Mouse (Mus musculus): Measurements from ENCODE around the gene Asphd2.
"Not testable (repeated sequence)": the region's sequence is repeated elsewhere in the genome, so short reads cannot be mapped to it uniquely, and the experiment has no call there.

Asphd2 gene

GRCm38 (mm10) chr5:112394779-112395443, at the start of gene Asphd2:
Gene Asphd2, minus strand, starts transcription at chr5:112394866.
- in situ Hi-C loops (cut with MboI; ENCODE audit: low sequenced_read_pairs) = no loop called here

GRCm38 (mm10) chr5:112438535-112438934, 43.9 kb upstream of the Asphd2 start:
- in situ Hi-C loops (cut with MboI; ENCODE audit: low sequenced_read_pairs) = no loop called here

DNA sequence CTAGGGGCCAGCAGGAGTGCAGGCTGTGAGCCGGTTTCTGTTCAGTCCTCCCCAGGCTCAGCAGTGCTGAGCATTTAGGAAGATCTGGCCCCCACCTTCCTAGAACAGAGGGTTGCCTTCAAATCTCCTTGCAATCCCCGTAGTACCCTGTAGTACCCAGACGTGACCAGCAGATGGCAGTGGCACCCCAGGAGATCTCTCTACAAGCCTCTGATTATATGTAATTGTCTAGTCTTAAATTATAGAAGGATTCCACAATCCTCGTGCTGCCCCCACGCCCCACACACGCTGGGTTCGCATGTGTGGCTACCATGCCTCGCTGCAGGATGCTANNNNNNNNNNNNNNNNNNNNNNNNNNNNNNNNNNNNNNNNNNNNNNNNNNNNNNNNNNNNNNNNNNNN, 38.3 kb upstream of the Asphd2 start:
- in situ Hi-C loops (cut with MboI; ENCODE audit: low sequenced_read_pairs) = no loop called here

GRCm38 (mm10) chr5:112432033-112432432, 37.4 kb upstream of the Asphd2 start:
- in situ Hi-C loops (cut with MboI; ENCODE audit: low sequenced_read_pairs) = no loop called here

DNA sequence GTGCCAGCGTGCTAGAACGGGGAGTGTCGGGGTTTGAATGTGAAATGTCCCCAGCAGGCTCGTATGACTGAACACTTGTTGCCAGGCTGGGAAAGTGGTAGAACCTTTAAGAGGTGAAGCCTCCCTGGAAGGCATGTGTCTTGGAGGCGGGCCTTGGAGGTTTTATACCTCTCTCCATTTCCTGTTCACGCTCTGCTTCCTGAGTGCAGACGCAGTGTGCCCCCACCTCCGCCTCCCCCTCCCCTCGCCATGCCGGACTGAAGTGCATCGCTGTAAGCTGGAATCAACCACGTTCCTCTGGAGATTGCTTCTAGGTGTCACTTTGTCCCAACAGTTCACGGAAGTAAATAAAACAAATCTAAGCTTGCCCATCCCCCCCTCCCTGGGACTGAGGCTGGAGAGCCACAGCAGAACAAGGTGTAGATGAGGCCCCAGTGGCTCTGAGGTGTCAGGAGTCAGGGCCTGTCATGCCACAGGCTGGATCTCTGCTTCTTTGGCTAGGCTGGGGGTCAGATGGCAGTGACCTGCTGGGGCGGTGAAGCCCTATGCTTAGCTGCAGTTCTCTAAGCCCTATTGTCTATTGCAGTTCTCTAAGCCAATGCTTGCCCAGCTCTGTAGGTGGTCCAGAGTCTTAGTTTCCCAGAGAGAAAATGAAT, 36.6 kb upstream of the Asphd2 start:
- in situ Hi-C loops (cut with MboI; ENCODE audit: low sequenced_read_pairs) = no loop called here

DNA sequence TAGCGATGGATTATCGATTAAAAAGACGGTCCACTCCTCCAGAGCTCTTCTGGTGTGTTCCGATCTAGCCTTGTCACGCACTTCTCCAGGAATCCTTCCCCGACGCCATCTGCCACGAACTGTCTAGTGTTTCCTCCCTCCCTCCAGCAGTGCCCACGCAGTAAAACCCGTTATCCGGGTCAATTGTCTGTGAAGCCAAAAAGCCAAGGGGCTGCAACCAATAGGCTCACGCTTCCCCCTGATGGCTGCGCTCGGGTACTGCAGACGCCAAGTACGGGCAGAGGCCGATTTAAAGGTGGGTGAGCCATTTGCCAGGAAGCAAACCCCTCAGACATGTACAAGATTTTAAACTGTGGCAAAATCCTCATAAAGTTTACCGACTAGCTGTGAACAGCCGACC, 34.3 kb upstream of the Asphd2 start:
- in situ Hi-C loops (cut with MboI; ENCODE audit: low sequenced_read_pairs) = loop anchor here (10.0 kb wide), 1 partner anchor 194 kb away; no protein-coding TSS in a partner anchor

GRCm38 (mm10) chr5:112427283-112427682, 32.6 kb upstream of the Asphd2 start:
- in situ Hi-C loops (cut with MboI; ENCODE audit: low sequenced_read_pairs) = loop anchor here (10.0 kb wide), 1 partner anchor 192 kb away; no protein-coding TSS in a partner anchor

- in situ Hi-C loops (cut with MboI; ENCODE audit: low sequenced_read_pairs) = loop anchor here (10.0 kb wide), 1 partner anchor 192 kb away; no protein-coding TSS in a partner anchor
Observed at GRCm38 (mm10) chr5:112426635-112427034, 32.0 kb upstream of the Asphd2 start.

DNA sequence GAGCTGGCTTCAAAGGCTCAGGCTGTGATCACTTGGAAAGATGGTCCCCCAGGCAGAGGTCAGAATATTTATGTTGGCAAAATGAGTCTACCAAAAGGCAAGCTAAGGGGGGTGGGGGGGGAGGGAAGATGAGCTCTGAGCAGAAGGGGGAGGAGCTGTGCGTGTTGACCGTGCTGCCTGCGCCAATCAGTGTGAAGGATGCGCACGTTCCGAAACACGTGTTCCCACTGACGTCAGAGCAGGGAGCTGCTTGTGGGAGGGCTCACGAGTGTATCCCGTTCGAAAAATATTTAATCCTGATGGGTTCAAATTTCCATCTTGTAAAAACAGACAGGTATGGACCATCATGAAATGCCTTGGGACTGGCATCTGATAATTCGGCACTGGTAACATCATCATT, 24.9 kb upstream of the Asphd2 start:
- in situ Hi-C loops (cut with MboI; ENCODE audit: low sequenced_read_pairs) = no loop called here

GRCm38 (mm10) chr5:112418023-112418422, 23.4 kb upstream of the Asphd2 start:
- in situ Hi-C loops (cut with MboI; ENCODE audit: low sequenced_read_pairs) = no loop called here

DNA sequence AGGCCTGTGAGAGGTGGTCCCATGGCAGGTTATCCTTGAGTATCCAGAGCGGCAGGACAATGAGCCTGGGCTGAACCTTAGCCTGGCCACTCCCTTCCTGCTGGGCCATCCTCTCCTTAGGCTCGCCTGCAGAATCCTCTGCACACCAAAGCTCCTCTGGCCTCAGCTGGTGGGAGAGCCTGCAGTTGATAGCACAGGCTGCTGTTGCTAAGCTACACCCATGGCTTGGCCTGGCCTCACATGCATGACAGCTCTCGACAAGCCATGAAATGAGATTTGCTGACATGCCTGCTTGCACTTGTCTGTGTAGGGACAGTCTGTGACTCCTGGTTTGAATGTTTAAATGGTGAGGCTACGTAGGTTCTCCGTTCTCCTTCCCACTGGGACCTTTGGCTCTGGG, 22.0 kb upstream of the Asphd2 start:
- in situ Hi-C loops (cut with MboI; ENCODE audit: low sequenced_read_pairs) = no loop called here

DNA sequence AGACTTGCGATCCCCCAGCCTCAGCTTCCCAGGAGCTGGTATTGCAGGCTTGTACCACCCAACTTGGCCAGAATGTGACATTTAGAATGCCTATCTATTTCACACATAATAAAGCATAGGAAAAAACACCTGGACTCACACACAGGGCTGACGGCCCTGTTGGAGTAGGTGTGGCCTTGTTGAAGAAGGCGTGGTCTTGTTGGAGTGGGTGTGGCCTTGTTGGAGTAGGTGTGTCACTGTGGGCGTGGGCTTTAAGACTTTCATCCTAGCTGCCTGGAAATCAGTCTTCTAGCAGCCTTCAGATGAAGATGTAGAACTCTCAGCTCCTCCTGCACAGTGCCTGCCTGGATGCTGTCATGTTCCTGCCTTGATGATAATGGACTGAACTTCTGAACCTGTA, 18.1 kb upstream of the Asphd2 start:
- in situ Hi-C loops (cut with MboI; ENCODE audit: low sequenced_read_pairs) = not testable (repeated sequence)

DNA sequence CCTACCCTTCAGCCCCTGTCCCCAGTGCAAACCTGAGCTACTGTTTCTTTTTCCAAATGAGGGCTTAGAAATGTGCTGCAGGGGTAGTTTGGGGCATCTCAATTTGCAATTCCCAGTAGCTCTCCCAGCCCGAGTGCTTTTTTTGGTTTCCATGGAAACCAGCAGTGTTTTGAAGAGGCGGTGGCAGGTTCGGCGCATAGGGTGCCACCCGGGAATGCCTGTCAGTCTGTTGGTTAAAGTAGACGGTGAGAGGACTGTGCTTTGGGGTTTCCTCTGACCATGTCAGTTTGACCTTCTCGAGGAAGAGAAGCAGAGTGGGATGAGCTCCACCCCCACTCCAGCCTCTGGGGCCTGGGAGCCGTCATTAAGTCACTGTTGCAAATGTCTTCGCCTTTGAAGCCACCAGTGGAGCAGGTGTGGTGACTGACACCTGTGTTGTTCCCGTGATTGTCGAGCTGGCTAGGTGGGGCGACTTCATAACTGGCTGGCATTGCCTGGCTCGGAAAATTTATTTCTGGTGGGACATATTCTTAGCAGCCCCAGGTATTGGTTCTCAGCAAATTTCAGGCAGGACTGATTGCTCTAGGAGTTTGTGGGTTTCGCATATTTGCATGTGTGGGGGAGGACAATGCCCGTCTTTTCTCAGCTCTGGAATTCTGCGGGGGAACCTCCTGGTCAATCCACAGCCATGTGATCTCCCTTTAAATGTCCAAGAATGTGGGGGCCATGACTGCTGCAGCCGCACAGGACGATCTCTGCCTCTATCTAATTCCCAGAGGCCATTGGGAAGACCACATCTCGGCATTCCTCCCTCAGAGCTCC, 17.1 kb upstream of the Asphd2 start:
- in situ Hi-C loops (cut with MboI; ENCODE audit: low sequenced_read_pairs) = no loop called here

DNA sequence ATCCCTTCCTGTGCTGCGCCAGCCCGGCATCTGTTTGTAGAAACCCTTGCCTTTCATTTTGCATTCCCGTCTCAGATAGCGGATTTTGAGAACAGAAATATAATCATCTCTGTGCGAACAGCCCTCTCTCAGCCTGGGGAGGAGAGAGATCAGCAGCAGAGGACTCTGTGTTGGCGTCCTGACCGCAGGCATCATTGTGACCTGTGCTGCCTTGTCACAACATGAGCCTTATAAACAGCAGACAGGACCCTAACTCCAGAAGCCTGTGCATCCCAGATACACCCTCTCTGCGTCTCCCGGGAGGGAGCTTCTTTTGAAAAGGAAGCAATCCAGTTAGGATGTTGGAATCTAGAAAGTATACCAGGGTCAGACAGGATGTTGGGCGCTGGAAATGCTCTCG, 16.4 kb upstream of the Asphd2 start:
- in situ Hi-C loops (cut with MboI; ENCODE audit: low sequenced_read_pairs) = no loop called here

- in situ Hi-C loops (cut with MboI; ENCODE audit: low sequenced_read_pairs) = no loop called here
Observed at GRCm38 (mm10) chr5:112409274-112409673, 14.6 kb upstream of the Asphd2 start.

DNA sequence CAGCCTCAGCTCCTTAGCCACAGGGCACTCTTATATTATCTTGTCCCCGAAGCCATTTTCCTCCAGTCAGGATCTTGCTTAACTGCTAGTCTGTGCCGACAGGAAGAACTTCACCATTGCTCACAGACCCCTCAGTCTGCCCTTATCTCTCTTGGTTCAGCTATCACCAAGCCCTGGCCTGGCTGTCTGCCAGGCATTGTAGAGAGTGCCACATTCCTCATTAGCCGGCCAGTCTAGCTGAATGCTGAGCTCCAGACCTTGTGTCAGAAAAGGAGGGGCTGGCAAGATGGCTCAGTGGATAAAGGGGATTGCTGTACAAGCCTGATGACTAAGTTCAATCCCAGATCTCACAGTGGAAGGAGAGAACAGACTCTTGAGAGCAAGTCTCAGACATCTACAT, 11.4 kb upstream of the Asphd2 start:
- in situ Hi-C loops (cut with MboI; ENCODE audit: low sequenced_read_pairs) = no loop called here

DNA sequence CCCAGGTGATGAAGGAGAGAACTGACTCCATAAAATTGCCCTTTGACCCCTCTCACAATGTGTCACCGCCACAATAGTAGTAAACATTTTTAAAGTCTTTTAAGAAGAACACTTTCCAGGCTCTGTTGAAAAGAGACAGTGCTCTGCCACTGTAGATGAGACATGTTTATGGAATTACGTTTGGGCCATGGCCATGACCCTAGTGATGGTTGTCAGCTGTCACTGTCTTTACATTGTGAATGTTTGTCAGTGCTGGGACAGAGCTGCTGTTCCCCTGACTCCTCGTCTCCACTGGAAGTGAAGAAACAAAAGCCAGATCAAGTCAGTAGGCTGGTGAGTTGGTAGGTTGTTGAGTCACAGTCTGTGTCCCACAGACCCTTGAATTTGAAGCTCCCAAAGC, 7.8 kb upstream of the Asphd2 start:
- in situ Hi-C loops (cut with MboI; ENCODE audit: low sequenced_read_pairs) = no loop called here

DNA sequence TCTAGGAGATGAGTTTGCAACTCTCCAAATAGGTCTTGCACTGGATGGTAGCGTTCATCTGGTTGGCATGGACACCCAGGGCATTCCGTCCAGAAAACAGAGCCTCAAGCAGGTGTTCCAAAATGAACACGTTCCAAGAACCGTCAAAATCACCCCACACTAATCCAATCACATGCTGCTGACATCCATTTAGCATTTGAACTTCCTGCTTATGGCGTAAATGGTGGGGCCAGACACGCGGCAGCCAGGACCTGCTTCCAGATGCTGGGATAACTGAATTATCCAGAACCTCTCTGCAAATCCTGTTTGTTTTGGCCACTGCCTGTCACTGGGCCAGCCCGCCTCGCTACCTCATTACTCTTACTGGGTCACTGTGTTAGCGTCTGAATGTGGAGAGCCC, 4.6 kb upstream of the Asphd2 start:
- in situ Hi-C loops (cut with MboI; ENCODE audit: low sequenced_read_pairs) = no loop called here

- in situ Hi-C loops (cut with MboI; ENCODE audit: low sequenced_read_pairs) = no loop called here
Observed at GRCm38 (mm10) chr5:112396066-112396465, 1.4 kb upstream of the Asphd2 start.

DNA sequence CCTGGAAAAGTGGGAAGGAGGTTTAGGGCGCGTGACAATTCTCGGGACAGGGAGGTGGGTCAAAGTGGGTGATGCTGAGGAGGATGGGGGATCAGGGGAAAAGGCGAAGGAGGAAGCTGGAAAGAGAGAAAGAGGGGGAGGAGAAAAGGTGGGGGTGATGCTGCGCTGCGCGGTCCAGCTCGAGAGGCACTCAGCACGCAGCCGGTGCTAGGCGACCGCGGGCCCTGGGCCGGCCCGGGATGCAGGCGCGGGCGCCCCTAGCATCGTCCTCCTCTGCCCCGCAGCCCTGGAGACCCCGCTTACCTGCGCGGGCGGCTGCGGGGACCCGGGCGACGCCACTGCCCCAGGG, 277 bp downstream of the Asphd2 start:
- in situ Hi-C loops (cut with MboI; ENCODE audit: low sequenced_read_pairs) = no loop called here

GRCm38 (mm10) chr5:112393741-112394414, 788 bp downstream of the Asphd2 start:
- in situ Hi-C loops (cut with MboI; ENCODE audit: low sequenced_read_pairs) = no loop called here

All from CH12F3 (cell line).